Mouse (Mus musculus): Measurements from ENCODE around the gene Baat. TPM values are rescaled to one million over a fixed set of nuclear protein-coding genes. Genes with fewer than 3 reads are reported as not detected.
"Not testable (repeated sequence)": the region's sequence is repeated elsewhere in the genome, so short reads cannot be mapped to it uniquely, and the experiment has no call there.

The Baat gene
- 0.21 and 2.7 TPM in 2 replicates for total RNA-seq (2021)
- long read RNA-seq, transcript Baat-201 (4 exons, 1,941 nt) = major isoform, 65 of 95 reads
- long read RNA-seq, partial matches to known transcripts = 9 of 95 reads
- long read RNA-seq, other reads (novel, unspliced or antisense) = 19 of 95 reads

DNA sequence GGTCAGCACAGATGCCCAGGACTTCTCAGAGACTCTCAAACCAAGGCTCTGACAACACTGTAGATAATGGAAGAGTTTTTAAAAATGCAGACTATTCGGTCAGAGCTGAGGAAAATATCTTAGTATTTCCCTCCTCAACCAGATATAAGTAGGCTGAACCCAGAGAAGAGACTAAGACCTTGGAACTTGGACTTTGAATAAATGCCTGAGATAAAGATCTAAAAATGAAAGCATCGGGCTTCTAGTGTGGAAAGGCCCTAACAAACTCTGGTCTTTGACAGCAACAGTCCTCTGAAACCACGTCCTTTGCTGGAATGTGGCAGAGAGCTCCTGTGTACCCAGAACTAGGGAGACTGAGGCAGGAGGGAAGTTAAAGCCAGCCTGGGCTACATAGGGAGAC is at the start of gene Baat:
Gene Baat (minus strand): TSS at position 172 of the 400 bp plus-strand sequence.
- no peak for DNase-seq

DNA sequence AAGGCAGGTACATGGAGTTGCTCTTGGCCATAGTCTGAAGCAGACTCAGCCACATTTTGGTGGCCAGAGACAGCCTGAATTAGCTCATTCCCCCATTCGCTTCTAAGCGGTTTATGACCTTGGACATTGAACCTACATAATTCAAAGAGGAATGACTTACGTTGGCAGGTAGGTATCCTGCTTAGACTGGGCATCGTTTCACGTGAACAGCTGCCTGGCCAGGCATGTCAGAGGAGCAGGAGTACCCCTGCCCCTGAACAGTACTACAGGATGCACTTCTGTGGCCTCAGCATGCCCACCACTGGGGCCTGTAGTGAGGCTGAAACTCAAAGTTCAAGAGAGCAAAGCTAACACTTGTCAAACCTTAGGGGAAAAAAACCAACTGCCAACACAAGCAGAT is 47.0 kb upstream of the Baat start:
- no peak for DNase-seq

DNA sequence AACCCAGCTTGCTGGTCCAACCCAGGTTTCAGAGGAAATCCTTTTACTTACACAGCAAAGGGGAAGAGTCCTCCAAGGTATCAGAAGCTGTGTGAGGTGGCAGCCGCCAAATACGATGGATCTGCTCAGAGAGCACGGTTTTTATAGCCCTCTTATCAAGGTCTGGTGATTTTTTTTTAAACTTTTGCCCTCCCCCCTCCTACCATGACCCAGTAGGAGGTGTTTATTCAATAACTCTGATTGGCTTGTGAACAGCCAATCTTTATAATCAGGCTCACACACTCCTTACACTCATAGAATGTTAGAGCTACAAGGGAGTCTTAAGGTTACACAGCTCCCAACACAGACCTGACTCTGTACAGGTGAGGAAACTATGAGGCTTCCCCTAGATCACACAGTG is 43.0 kb upstream of the Baat start, which contains the start of gene Aldob:
Gene Aldob (minus strand): TSS at position 164 of the 400 bp plus-strand sequence.
- DNase-seq = no peak

DNA sequence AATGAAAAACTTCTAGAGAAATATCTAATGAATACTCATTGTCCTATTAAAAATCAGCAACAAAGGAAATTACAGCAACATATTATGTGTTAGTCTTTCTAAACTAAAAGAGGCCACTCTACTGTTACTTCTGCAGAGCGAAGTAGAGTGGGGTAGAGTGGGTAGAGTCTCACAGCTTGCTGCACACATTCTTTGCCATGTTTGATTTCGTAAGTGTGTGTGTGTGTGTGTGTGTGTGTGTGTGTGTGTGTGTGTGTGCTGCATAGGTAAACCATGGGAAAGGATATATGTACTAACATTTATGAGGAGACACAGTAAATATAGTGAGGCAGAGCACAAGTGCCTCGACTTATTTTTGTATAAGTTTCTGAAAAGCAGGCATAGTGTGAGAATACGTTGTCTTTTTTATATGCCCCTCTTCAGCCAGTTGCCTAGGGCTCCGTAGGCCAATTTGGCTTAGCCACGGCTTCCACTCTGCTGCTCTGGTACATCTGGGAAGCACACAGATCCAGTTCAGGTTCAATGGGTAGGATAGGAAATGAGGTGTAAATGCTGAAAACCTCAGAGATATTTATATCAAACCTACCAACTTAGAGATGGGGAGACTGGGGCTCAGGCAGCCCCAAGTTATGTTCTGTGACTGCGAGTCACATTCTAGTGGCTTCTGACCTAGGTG is 41.3 kb upstream of the Baat start:
- no peak for DNase-seq

GRCm38 (mm10) chr4:49546873-49547543 is 40.7 kb upstream of the Baat start:
- DNase-seq = no peak

DNA sequence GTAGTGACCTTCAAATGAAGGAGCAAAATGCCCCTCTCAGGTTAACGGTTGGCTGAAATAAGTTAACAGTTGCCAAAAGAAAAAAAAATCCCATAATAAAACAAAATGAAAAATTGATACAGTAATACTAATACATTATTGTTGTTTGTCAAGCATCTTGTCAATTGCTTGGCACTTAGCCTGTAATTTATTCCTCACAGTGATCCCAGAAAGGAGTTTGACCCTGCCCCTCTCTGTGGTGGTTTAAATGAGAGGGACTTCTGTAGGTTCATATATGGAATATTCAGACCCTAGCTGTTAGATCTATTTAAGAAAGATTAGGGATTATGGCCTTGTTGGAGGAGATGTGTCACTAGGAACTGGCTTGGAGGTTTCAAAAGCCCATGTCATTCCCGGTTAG is 39.7 kb upstream of the Baat start:
- no peak for DNase-seq

- no peak for DNase-seq
Observed at GRCm38 (mm10) chr4:49540966-49541365, 34.6 kb upstream of the Baat start.

- no peak for DNase-seq
Observed at GRCm38 (mm10) chr4:49539665-49540064, 33.3 kb upstream of the Baat start.

- DNase-seq = no peak
Observed at GRCm38 (mm10) chr4:49536671-49537070, 30.3 kb upstream of the Baat start.

DNA sequence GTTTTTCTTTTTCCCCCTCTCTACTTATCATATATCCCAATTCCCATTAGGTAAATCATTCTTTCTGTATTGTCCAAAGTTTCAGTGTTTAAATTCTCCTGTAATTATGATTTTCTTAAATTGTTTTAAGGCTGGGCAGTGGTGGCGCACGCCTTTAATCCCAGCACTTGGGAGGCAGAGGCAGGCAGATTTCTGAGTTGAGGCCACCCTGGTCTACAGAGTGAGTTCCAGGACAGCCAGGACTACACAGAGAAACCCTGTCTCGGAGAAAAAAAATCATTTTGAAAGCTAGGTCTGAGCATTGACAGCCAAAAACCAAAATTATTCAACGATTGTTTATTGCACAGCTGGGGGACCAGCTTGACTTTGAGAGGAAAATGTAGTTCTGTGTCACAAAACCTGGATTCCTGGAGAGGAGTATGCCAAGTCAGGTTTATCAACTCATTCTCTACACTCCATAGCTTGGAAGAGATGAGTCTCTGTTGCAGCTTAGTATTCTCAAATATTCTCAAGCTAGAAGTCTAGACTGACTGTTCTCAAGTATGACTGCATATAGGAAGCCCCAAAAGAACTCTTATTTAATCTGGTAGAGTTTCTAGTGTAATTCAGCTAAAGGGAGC is 29.4 kb upstream of the Baat start:
- DNase-seq = no peak

DNA sequence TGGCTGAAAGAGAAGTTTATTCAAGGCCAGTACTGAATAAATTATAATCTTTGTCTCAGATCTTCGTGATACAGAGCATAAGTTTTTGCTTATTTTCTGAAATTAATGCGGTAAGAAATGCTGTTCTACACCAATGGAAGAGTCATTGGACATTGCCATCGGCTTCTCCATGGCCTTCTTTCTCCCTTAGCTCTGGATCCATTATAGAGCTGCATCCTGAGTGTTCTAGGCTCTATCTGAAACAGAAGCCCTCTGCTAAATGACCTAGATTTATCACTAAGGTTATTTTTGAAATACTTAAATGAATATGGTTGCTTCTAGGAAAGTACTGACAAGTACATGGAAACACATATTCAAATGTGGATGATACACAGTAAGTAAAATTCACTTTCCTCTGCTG is 28.7 kb upstream of the Baat start:
- no peak for DNase-seq

- no peak for DNase-seq
Observed at GRCm38 (mm10) chr4:49522576-49522975, 16.2 kb upstream of the Baat start.

- no peak for DNase-seq
Observed at GRCm38 (mm10) chr4:49521346-49521745, 15.0 kb upstream of the Baat start.

- DNase-seq = peak; percentile 86
Observed at GRCm38 (mm10) chr4:49520572-49521340, 14.4 kb upstream of the Baat start, which contains the start of the genes Mrpl50 and Zfp189. TSS of gene Mrpl50 (minus strand) at chr4:49521093. TSS of gene Zfp189 (plus strand) at chr4:49521176.

- DNase-seq = no peak
Observed at GRCm38 (mm10) chr4:49519476-49519875, 13.1 kb upstream of the Baat start.

GRCm38 (mm10) chr4:49514441-49514840 is 8.1 kb upstream of the Baat start:
- no peak for DNase-seq

DNA sequence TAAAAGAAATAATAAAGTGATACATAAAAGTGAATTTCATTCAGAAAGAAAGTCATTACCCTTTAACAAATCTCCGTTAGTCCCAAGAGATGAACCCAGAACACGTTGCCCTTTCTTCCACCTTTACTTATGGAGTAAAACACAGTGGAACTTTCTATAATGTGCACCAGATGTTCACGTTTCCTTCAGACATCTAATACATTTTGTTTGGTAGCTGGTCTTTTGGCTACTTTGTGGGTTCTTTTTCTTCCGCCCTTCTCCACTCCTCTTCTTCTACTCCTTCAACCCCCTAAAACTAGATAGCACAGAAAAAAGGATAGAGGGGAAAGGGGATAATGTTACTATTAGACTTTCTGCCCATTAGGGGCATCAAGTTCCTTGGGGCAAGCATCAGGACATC is 6.3 kb upstream of the Baat start:
- DNase-seq = no peak

DNA sequence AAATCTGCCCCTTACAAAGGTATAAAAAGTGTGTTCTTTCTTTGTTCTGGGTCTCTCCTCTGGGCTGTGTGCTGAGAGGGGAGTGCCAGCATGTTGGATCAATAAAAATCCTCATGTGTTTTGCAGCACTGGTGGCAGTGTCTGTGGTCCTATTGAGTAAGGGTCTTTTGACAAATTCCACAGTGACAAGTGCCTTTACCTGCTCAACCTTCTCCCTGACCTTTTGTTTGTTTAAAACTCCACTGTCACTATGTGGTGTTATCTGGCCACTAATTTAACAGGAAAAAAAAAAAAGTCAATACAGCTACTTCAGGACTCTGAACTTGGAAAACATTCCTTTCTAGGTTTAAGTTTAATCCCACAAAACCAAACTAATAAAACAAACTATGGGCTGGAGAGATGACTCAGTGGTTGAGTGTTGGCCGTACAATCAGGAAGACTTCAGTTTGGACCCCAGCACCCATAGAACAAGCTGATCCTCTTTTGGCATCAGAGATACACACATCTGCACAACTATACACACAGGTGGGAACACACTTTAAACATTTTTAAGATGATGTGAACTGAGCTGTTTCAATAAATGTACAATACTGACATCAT is 4.0 kb upstream of the Baat start:
- DNase-seq = not testable (repeated sequence)

- DNase-seq = no peak
Observed at GRCm38 (mm10) chr4:49509183-49509582, 2.8 kb upstream of the Baat start.

DNA sequence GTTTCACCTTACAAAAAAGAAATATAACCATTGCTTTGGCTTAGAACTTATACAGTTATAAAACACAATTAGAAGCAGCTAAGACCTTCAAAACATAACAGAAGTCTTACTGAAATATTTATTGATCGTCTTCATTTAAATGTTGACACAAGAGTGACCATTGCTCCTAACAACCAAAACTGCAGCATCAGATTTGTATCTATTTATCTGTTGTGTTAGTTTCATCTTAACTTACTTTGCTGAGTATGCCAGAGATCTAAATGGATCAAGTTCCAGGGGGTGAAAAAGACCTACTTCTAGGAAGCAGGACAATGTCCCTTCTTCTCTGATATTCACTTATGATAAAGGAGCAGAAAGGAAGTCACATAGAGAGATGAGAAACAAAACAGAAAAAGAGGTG is 2.8 kb downstream of the Baat start:
- no peak for DNase-seq

- DNase-seq = not testable (repeated sequence)
Observed at GRCm38 (mm10) chr4:49485934-49486650, 20.3 kb downstream of the Baat start.
